Mouse (Mus musculus): ENCODE results near the gene Lhpp.

DNA sequence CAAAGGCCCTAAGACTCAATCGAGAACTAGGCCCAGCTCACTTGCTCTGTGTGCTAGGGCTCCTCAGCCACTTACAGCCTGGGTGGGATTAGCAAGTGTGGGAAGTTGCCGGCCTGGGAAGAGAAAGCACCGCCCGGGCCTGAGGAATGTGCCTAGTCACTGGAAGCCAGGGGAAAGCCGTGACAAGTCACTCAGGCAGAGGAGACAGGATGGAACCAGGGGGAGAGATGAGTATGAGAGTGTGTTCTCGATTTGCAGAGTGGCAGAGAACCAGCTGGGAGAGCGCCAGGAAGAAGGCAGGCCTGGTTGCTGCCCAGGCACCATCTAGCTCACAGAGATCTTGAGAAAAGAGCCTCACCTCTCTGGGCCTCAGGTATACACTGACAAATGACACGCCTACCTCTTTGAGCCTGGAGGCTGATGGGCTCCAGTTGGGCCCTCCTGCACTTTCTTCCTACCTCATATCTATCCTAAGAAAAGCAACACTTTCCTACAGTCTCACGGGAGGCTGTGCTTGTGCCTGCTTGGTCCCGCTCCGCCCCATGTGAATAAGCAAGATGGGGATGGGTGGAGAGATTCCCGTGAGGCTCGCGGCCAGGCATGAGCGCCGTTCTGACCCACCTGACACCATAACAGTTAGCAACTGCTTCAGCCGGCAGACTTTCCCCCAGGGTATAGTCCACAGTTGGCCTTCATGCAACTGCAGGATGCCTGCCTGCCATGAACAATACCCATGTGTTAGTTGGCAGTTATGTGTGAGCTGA is 125.8 kb downstream of the Lhpp start:
- TF ChIP-seq CTCF (IDR thresholded peaks at IDR 0.05; ENCODE audit: borderline replicate concordance, insufficient read depth, low read depth, low read length) = no peak
- no peak for TF ChIP-seq POLR2A (IDR thresholded peaks at IDR 0.05; ENCODE audit: borderline replicate concordance, insufficient read depth, low read length)
